Mouse (Mus musculus) telencephalon, adult 2 months (tissue): ENCODE data around the gene Sirpb1c.
"Not testable (repeated sequence)": the region's sequence is repeated elsewhere in the genome, so short reads cannot be mapped to it uniquely, and the experiment has no call there.

Source experiments
- DNase-seq: peaks from one replicate; pipeline ENCODE4 v3.0.0-alpha.2; 2011; ENCODE audit warnings: low read depth, low spot score

Sirpb1c gene

DNA sequence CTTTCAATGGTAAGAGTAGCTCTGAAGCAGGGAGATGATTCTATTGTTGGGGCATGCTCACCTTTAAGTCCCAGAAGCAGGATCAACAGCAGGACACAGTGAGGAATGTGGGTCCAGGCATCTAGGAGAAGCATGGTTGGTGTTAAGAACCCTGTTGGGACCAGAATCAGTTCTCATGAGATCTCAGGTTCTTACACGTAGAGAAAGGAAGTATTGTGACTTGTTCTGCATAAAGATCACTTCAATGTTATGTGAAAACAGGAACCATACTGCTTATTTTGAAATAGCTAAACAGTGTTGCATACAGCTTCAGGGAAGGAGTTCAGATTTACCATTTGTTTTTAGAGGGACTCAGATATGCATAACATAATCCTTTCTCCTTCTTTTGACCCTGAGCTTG, at the start of gene Sirpb1c:
Sirpb1c (minus strand) TSS at position 249 of the 400 bp plus-strand sequence.
- DNase-seq, result not testable (repeated sequence)

DNA sequence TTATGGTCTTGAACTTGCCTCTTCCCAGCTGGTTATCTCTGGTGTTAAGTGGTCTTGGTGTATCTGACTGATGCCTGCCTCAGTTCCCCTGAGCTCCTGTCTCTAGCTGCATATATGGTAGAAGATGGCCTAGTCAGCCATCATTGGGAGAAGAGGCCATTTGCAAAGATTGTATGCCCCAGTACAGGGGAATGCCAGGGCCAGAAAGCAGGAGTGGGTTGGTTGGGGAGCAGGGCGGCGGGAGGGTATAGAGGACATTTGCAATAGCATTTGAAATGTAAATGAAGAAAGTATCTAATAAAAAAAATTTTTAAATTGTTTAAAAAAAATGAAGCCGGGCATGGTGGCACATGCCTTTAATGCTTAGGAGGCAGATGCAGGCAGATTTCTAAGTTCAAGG, 38.1 kb upstream of the Sirpb1c start:
- no peak for DNase-seq

DNA sequence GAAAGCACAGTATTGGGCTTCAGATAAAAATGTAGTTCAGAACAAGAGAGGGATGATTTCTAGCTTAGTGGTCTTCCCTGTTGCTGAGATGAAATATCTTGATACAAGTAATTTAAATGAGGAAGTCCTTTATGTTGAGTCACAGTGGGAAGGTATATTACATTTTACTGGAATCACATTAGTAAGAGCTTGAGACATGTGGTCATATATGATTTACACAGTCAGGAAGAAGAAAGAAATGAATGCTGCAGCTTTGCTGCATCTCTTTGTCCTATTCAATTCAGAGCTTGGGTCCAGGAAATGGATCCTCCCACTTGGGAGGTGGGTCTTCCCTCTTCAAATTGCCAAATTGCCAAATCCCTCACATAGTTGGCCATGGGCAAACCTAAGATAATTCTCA, 7.4 kb upstream of the Sirpb1c start:
- DNase-seq, result not testable (repeated sequence)

GRCm38 (mm10) chr3:15849922-15850321, 1.6 kb upstream of the Sirpb1c start:
- DNase-seq, result no peak

DNA sequence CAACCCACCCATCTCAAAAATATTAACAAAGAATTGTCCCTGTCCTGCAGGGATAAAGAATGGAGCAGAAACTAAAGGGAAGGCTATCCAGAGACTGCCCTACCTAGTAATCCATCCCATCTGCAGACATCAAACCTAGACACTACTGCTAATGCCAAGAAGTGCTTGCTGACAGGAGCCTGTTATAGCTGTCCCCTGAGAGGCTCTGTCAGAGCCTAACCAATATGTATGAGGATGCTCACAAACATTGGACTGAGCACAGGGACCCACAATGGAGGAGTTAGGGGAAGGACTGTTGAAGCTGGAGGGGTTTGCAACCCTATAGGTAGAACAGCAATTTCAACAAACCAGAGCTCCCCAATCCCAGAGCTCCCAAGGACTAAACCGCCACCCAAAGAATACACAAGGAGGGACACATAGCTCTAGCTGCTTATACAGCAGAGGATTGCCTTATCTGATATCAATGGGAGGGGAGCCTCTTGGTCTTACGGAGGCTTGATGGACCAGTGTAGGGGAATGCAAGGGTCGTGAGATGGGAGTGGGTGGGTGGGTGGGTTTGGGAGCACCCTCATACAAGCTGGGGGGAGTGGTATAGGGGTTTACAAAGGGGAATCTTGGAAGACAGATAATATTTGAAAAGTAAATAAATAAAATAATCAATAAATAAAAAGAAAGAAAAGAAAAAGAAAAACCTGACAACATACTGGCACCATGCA, 838 bp downstream of the Sirpb1c start:
- no peak for DNase-seq

DNA sequence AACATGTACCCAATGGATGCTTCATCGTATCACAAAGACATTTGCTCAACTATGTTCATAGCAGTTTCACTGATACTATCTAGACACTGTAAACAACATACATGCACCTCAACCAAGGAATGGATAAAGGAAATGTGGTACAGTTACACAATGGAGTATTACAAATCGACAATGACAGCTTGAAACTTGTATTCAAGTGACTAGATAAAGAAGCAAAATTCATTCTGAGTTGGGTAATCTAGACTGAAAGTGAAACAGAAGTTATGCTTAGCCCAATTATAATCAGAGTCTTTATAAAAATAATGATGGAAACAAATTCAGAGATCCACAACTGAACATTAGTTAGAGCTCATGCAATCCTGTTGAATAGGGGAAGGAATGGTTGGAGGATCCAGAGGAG, 74.7 kb downstream of the Sirpb1c start:
- not testable (repeated sequence) for DNase-seq
